Mouse (Mus musculus): ENCODE results near the gene Msx2.

DNA sequence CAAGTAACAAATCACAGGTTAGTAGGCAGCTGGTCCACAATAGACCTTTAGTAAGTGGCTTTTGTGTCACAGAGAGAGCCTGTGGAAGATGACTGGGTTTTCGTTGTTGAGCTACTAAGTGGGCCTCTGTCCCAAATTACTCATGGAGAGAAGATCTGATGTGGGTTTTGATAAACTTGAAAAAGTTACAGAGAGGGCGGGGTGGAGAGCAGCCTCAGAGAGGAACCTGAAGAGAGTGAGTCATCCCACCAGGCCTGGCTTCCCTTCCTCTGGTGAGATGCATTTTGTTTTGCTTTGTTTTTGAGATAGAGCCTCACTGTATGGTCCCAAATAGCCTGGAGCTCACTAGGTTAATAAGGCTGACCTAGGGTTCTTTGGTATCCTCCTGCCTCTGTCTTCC is 38.5 kb upstream of the Msx2 start:
- TF ChIP-seq CTCF (IDR thresholded peaks at IDR 0.05) (no peak), EP300 (IDR thresholded peaks at IDR 0.05) (no peak)

Data from lung, postnatal 0 days (tissue).